In genomic region chr3:89394894-89395256, GRCm38 (mm10) we compare ENCODE assay signal across 8 mouse cellular contexts. TPM values are rescaled to one million over a fixed set of nuclear protein-coding genes. Genes with fewer than 3 reads are reported as not detected.
DNase-seq lines count a peak whose midpoint lies in the region; ATAC-seq and TF ChIP-seq lines count a peak whose summit lies in the region.

No protein-coding gene starts in this region.

- peak overlapping the region; percentile 63; the same call in 1 of the 2 replicates for H3K9ac ChIP-seq in forebrain, embryonic 13.5 days
- H3K9ac ChIP-seq in hindbrain, embryonic 11.5 days (ENCODE audit: low read depth, low read length): no peak overlapping the region
- peak overlapping the region; percentile 68 for H3K9ac ChIP-seq in limb, embryonic 13.5 days
- peak overlapping the region; percentile 36; the same call in 1 of the 2 replicates for H3K9ac ChIP-seq in midbrain, embryonic 14.5 days (replicated peaks; ENCODE audit: low read length)
- peak overlapping the region; percentile 79 for H3K9ac ChIP-seq in stomach, postnatal 0 days (ENCODE audit: low read length)

- no peak for TF ChIP-seq EP300 in stomach, postnatal 0 days (optimal IDR thresholded peaks at IDR 0.05)

- WGBS in forebrain, embryonic 13.5 days: under 1% methylated on average over 12 of the region's 12 CpGs
- WGBS in hindbrain, embryonic 11.5 days: under 1% methylated on average over 12 of the region's 12 CpGs
- WGBS in limb, embryonic 13.5 days: under 1% methylated on average over 12 of the region's 12 CpGs
- WGBS in midbrain, embryonic 14.5 days: under 1% methylated on average over 12 of the region's 12 CpGs
- whole genome bisulfite sequencing in stomach, postnatal 0 days: 0% methylated on average over 12 of the region's 12 CpGs

- H3K4me1 ChIP-seq in megakaryocyte, embryonic 14.5 days: peaks cover 42% of the 10 kb centered on the region
- H3K4me1 ChIP-seq in forebrain, embryonic 13.5 days: peaks cover 66% of the 10 kb centered on the region
- H3K4me1 ChIP-seq in hindbrain, embryonic 11.5 days (replicated peaks; ENCODE audit: control insufficient read depth, insufficient read depth, low read length): peaks cover 25% of the 10 kb centered on the region
- peaks cover 56% of the 10 kb centered on the region for H3K4me1 ChIP-seq in limb, embryonic 13.5 days
- H3K4me1 ChIP-seq in midbrain, embryonic 14.5 days (ENCODE audit: control insufficient read depth, insufficient read depth, low read length): peaks cover 45% of the 10 kb centered on the region
- peaks cover 6% of the 10 kb centered on the region; the same call in 1 of the 2 replicates for H3K4me1 ChIP-seq in stomach, postnatal 0 days (replicated peaks; ENCODE audit: control insufficient read depth, insufficient read depth)

- 0 out of 2 replicates have a peak overlapping the region, but pooled peaks have one; percentile 60 for H3K27ac ChIP-seq in forebrain, embryonic 13.5 days
- no peak overlapping the region for H3K27ac ChIP-seq in hindbrain, embryonic 11.5 days (ENCODE audit: low read depth, low read length)
- peak overlapping the region; percentile 80 for H3K27ac ChIP-seq in limb, embryonic 13.5 days
- no peak overlapping the region for H3K27ac ChIP-seq in midbrain, embryonic 14.5 days (replicated peaks; ENCODE audit: low read depth, low read length)
- peak overlapping the region; percentile 97 for H3K27ac ChIP-seq in stomach, postnatal 0 days (replicated peaks)

- peak overlapping the region; percentile 97 for H3K4me3 ChIP-seq in megakaryocyte, embryonic 14.5 days (replicated peaks)
- peak overlapping the region; percentile 48 for H3K4me3 ChIP-seq in forebrain, embryonic 13.5 days
- peak overlapping the region; percentile 46 for H3K4me3 ChIP-seq in hindbrain, embryonic 11.5 days (ENCODE audit: low read depth, low read length)
- peak overlapping the region; percentile 59 for H3K4me3 ChIP-seq in limb, embryonic 13.5 days
- H3K4me3 ChIP-seq in midbrain, embryonic 14.5 days (replicated peaks; ENCODE audit: low read depth, low read length): peak overlapping the region; percentile 38
- H3K4me3 ChIP-seq in stomach, postnatal 0 days (ENCODE audit: low read depth, low read length): peak overlapping the region; percentile 76

- ATAC-seq in megakaryocyte, adult 5-6 weeks (ENCODE audit: poor library complexity, severe bottlenecking): no peak
- 0 out of 2 replicates have a peak, but pooled peaks have one; percentile 13 for ATAC-seq in cerebellum, adult (ENCODE audit: insufficient number of reproducible peaks, low FRiP score, low TSS enrichment)
- ATAC-seq in forebrain, embryonic 13.5 days: peak; percentile 6; the same call in 1 of the 2 replicates
- peak; percentile 9; the same call in 1 of the 2 replicates for ATAC-seq in hindbrain, embryonic 11.5 days (ENCODE audit: low FRiP score)
- peak; percentile 9; the same call in 1 of the 2 replicates for ATAC-seq in limb, embryonic 13.5 days (ENCODE audit: low FRiP score, low read depth)
- ATAC-seq in midbrain, embryonic 14.5 days (ENCODE audit: low FRiP score, low TSS enrichment): no peak
- peak; percentile 22 for ATAC-seq in stomach, postnatal 0 days (ENCODE audit: low FRiP score, low TSS enrichment)

- peaks cover 21% of the 10 kb centered on the region for H3K36me3 ChIP-seq in megakaryocyte, embryonic 14.5 days (replicated peaks; ENCODE audit: low read length)
- H3K36me3 ChIP-seq in forebrain, embryonic 13.5 days (ENCODE audit: poor library complexity, severe bottlenecking): no peaks in the 10 kb centered on the region
- no peaks in the 10 kb centered on the region for H3K36me3 ChIP-seq in hindbrain, embryonic 11.5 days (ENCODE audit: control insufficient read depth, insufficient read depth, low read length)
- H3K36me3 ChIP-seq in limb, embryonic 13.5 days: no peaks in the 10 kb centered on the region
- no peaks in the 10 kb centered on the region for H3K36me3 ChIP-seq in midbrain, embryonic 14.5 days (ENCODE audit: control insufficient read depth, insufficient read depth, low read length)
- no peaks in the 10 kb centered on the region for H3K36me3 ChIP-seq in stomach, postnatal 0 days (ENCODE audit: control insufficient read depth, insufficient read depth, low read length)

- TF ChIP-seq CTCF in stomach, postnatal 0 days (IDR thresholded peaks at IDR 0.05; ENCODE audit: low read depth): 0 out of 2 replicates have a peak, but pooled peaks have one; percentile 11

- H3K27me3 ChIP-seq in megakaryocyte, embryonic 14.5 days (replicated peaks): no peaks in the 10 kb centered on the region
- H3K27me3 ChIP-seq in forebrain, embryonic 13.5 days: peaks cover 27% of the 10 kb centered on the region
- H3K27me3 ChIP-seq in hindbrain, embryonic 11.5 days (ENCODE audit: control insufficient read depth, insufficient read depth, low read length): peaks cover 16% of the 10 kb centered on the region
- peaks cover 24% of the 10 kb centered on the region for H3K27me3 ChIP-seq in limb, embryonic 13.5 days
- H3K27me3 ChIP-seq in midbrain, embryonic 14.5 days (ENCODE audit: control insufficient read depth, insufficient read depth, low read length): peaks cover 15% of the 10 kb centered on the region; the same call in 1 of the 2 replicates
- H3K27me3 ChIP-seq in stomach, postnatal 0 days (ENCODE audit: control insufficient read depth, insufficient read depth, low read length): no peaks in the 10 kb centered on the region

- peak overlapping the region; percentile 96 for H3K4me2 ChIP-seq in forebrain, embryonic 13.5 days
- peak overlapping the region; percentile 95 for H3K4me2 ChIP-seq in hindbrain, embryonic 11.5 days (replicated peaks; ENCODE audit: low read depth, low read length)
- peak overlapping the region; percentile 98 for H3K4me2 ChIP-seq in limb, embryonic 13.5 days (replicated peaks)
- H3K4me2 ChIP-seq in midbrain, embryonic 14.5 days (ENCODE audit: low read length): peak overlapping the region; percentile 100
- peak overlapping the region; percentile 99 for H3K4me2 ChIP-seq in stomach, postnatal 0 days (replicated peaks; ENCODE audit: low read depth)

- no peaks in the 10 kb centered on the region for H3K9me3 ChIP-seq in megakaryocyte, embryonic 14.5 days
- H3K9me3 ChIP-seq in forebrain, embryonic 13.5 days (replicated peaks): no peaks in the 10 kb centered on the region
- H3K9me3 ChIP-seq in hindbrain, embryonic 11.5 days (ENCODE audit: control insufficient read depth, low read length): no peaks in the 10 kb centered on the region
- no peaks in the 10 kb centered on the region for H3K9me3 ChIP-seq in limb, embryonic 13.5 days
- H3K9me3 ChIP-seq in midbrain, embryonic 14.5 days (ENCODE audit: control insufficient read depth, low read length): no peaks in the 10 kb centered on the region
- no peaks in the 10 kb centered on the region for H3K9me3 ChIP-seq in stomach, postnatal 0 days (ENCODE audit: control insufficient read depth, low read length)

- DNase-seq in hindbrain, embryonic 11.5 days (ENCODE audit: low spot score): peak; percentile 86
- peak; percentile 83 for DNase-seq in midbrain, embryonic 14.5 days
- peak; percentile 87 for DNase-seq in stomach, postnatal 0 days (ENCODE audit: low spot score)

RNA-seq across cellular contexts. Expression of gene Zbtb7b, which starts 0.3 kb away (rescaled TPM):
- 76.2 and 120 TPM in 2 replicates for polyA plus RNA-seq in megakaryocyte, embryonic 14.5 days (2012; ENCODE audit: insufficient read depth, low replicate concordance)
- total RNA-seq in megakaryocyte, adult 5-6 weeks (2015): 38.9 and 41.1 TPM in 2 replicates
- 63.8 and 71.3 TPM in 2 replicates for total RNA-seq in megakaryocyte, adult 5-6 weeks (2017)
- 0.41 and 0.67 TPM in 2 replicates for polyA plus RNA-seq in forebrain, embryonic 13.5 days (2015; fragmentation: Nextera tagmentation; extraction: Ambion mirVana)
- polyA plus RNA-seq in hindbrain, embryonic 11.5 days (2014; fragmentation: Nextera tagmentation; extraction: Ambion mirVana): 0.47 and 1.2 TPM in 2 replicates
- polyA plus RNA-seq in limb, embryonic 13.5 days (2015; fragmentation: Nextera tagmentation; extraction: Ambion mirVana): 1.1 and 2.0 TPM in 2 replicates
- polyA plus RNA-seq in midbrain, embryonic 14.5 days (2014; fragmentation: Nextera tagmentation; extraction: Ambion mirVana): 0.42 and 0.47 TPM in 2 replicates
- 7.9 and 9.1 TPM in 2 replicates for polyA plus RNA-seq in stomach, postnatal 0 days (2015; fragmentation: Nextera tagmentation; extraction: Ambion mirVana)

RNA-seq across cellular contexts. Expression of gene Lenep, which starts 7.7 kb away (rescaled TPM):
- 0.31 and 0.95 TPM in 2 replicates for polyA plus RNA-seq in megakaryocyte, embryonic 14.5 days (2012; ENCODE audit: insufficient read depth, low replicate concordance)
- 1.6 and 2.3 TPM in 2 replicates for total RNA-seq in megakaryocyte, adult 5-6 weeks (2015)
- 0.37 and 0.44 TPM in 2 replicates for total RNA-seq in megakaryocyte, adult 5-6 weeks (2017)
- polyA plus RNA-seq in forebrain, embryonic 13.5 days (2015; fragmentation: Nextera tagmentation; extraction: Ambion mirVana): 0.52 and 0.55 TPM in 2 replicates
- 0.22 and 0.95 TPM in 2 replicates for polyA plus RNA-seq in hindbrain, embryonic 11.5 days (2014; fragmentation: Nextera tagmentation; extraction: Ambion mirVana)
- polyA plus RNA-seq in limb, embryonic 13.5 days (2015; fragmentation: Nextera tagmentation; extraction: Ambion mirVana): not detected in 2 replicates
- polyA plus RNA-seq in midbrain, embryonic 14.5 days (2014; fragmentation: Nextera tagmentation; extraction: Ambion mirVana): 0.53 TPM in 1 of 2 replicates, not detected in the other
- polyA plus RNA-seq in stomach, postnatal 0 days (2015; fragmentation: Nextera tagmentation; extraction: Ambion mirVana): not detected in 2 replicates

RNA-seq across cellular contexts. Expression of gene Flad1, which starts 16.8 kb away (rescaled TPM):
- 23.1 and 23.4 TPM in 2 replicates for polyA plus RNA-seq in megakaryocyte, embryonic 14.5 days (2012; ENCODE audit: insufficient read depth, low replicate concordance)
- 9.7 and 11.6 TPM in 2 replicates for total RNA-seq in megakaryocyte, adult 5-6 weeks (2015)
- 10.8 and 11.8 TPM in 2 replicates for total RNA-seq in megakaryocyte, adult 5-6 weeks (2017)
- polyA plus RNA-seq in forebrain, embryonic 13.5 days (2015; fragmentation: Nextera tagmentation; extraction: Ambion mirVana): 36.3 and 39.4 TPM in 2 replicates
- polyA plus RNA-seq in hindbrain, embryonic 11.5 days (2014; fragmentation: Nextera tagmentation; extraction: Ambion mirVana): 26.2 and 26.5 TPM in 2 replicates
- polyA plus RNA-seq in limb, embryonic 13.5 days (2015; fragmentation: Nextera tagmentation; extraction: Ambion mirVana): 27.1 and 28.2 TPM in 2 replicates
- polyA plus RNA-seq in midbrain, embryonic 14.5 days (2014; fragmentation: Nextera tagmentation; extraction: Ambion mirVana): 34.8 and 34.9 TPM in 2 replicates
- 20.9 and 22.6 TPM in 2 replicates for polyA plus RNA-seq in stomach, postnatal 0 days (2015; fragmentation: Nextera tagmentation; extraction: Ambion mirVana)

RNA-seq across cellular contexts. Expression of gene Cks1b, which starts 23.3 kb away (rescaled TPM):
- 16.4 and 53.9 TPM in 2 replicates for polyA plus RNA-seq in megakaryocyte, embryonic 14.5 days (2012; ENCODE audit: insufficient read depth, low replicate concordance)
- total RNA-seq in megakaryocyte, adult 5-6 weeks (2015): 157 and 174 TPM in 2 replicates
- total RNA-seq in megakaryocyte, adult 5-6 weeks (2017): 126 and 134 TPM in 2 replicates
- 352 TPM in 2 replicates for polyA plus RNA-seq in forebrain, embryonic 13.5 days (2015; fragmentation: Nextera tagmentation; extraction: Ambion mirVana)
- polyA plus RNA-seq in hindbrain, embryonic 11.5 days (2014; fragmentation: Nextera tagmentation; extraction: Ambion mirVana): 411 and 414 TPM in 2 replicates
- polyA plus RNA-seq in limb, embryonic 13.5 days (2015; fragmentation: Nextera tagmentation; extraction: Ambion mirVana): 508 and 542 TPM in 2 replicates
- polyA plus RNA-seq in midbrain, embryonic 14.5 days (2014; fragmentation: Nextera tagmentation; extraction: Ambion mirVana): 103 and 115 TPM in 2 replicates
- polyA plus RNA-seq in stomach, postnatal 0 days (2015; fragmentation: Nextera tagmentation; extraction: Ambion mirVana): 158 and 179 TPM in 2 replicates

RNA-seq across cellular contexts. Expression of gene Shc1, which starts 23.4 kb away (rescaled TPM):
- polyA plus RNA-seq in megakaryocyte, embryonic 14.5 days (2012; ENCODE audit: insufficient read depth, low replicate concordance): 22.7 and 67.6 TPM in 2 replicates
- 42.9 and 51.6 TPM in 2 replicates for total RNA-seq in megakaryocyte, adult 5-6 weeks (2015)
- total RNA-seq in megakaryocyte, adult 5-6 weeks (2017): 52.4 and 55.1 TPM in 2 replicates
- polyA plus RNA-seq in forebrain, embryonic 13.5 days (2015; fragmentation: Nextera tagmentation; extraction: Ambion mirVana): 15.9 and 16.7 TPM in 2 replicates
- polyA plus RNA-seq in hindbrain, embryonic 11.5 days (2014; fragmentation: Nextera tagmentation; extraction: Ambion mirVana): 32.2 and 37.0 TPM in 2 replicates
- polyA plus RNA-seq in limb, embryonic 13.5 days (2015; fragmentation: Nextera tagmentation; extraction: Ambion mirVana): 102 and 108 TPM in 2 replicates
- polyA plus RNA-seq in midbrain, embryonic 14.5 days (2014; fragmentation: Nextera tagmentation; extraction: Ambion mirVana): 5.9 and 10.2 TPM in 2 replicates
- 42.6 and 49.0 TPM in 2 replicates for polyA plus RNA-seq in stomach, postnatal 0 days (2015; fragmentation: Nextera tagmentation; extraction: Ambion mirVana)

Comparison
In these comparisons a context has a peak if more than half of its experiments do, and no peak if none do; other contexts are left out.
1. H3K4me3 ChIP-seq: peak in every context shown above with its lines; median percentile 97 in megakaryocyte, embryonic 14.5 days; 76 in stomach, postnatal 0 days; 59 in limb, embryonic 13.5 days; 48 in forebrain, embryonic 13.5 days; 46 in hindbrain, embryonic 11.5 days; 38 in midbrain, embryonic 14.5 days.
2. ATAC-seq: peak in cerebellum, adult (single experiment), forebrain, embryonic 13.5 days (single experiment), hindbrain, embryonic 11.5 days (single experiment), limb, embryonic 13.5 days (single experiment) and stomach, postnatal 0 days (single experiment); none in megakaryocyte, adult 5-6 weeks (single experiment) and midbrain, embryonic 14.5 days (single experiment).
3. H3K27ac ChIP-seq: peak in forebrain, embryonic 13.5 days (single experiment), limb, embryonic 13.5 days (single experiment) and stomach, postnatal 0 days (single experiment); none in hindbrain, embryonic 11.5 days (single experiment) and midbrain, embryonic 14.5 days (single experiment).
4. Peak in every context shown above with its lines, with median percentiles within 50 percentile points of each other: H3K4me2 ChIP-seq and DNase-seq.